Mouse (Mus musculus) embryonic facial prominence, embryonic 14.5 days (tissue): Measurements from ENCODE around the gene Shc1. TPM values are rescaled to one million over a fixed set of nuclear protein-coding genes. Genes with fewer than 3 reads are reported as not detected.

ENCODE experiments used
- ATAC-seq: fragments of 200-750 bp; cut with Nextera tagmentation; 2 replicates; pipeline ENCODE4 v1.8.0; 2017; ENCODE audit warnings: low read depth, moderate number of reproducible peaks, moderate TSS enrichment
- DNase-seq: peaks from one replicate; pipeline ENCODE4 v3.0.0-alpha.2; 2015; ENCODE audit warnings: low spot score
- H3K27ac ChIP-seq: fragments of 300-500 bp; sonication (generic); replicated peaks from 2 replicates; pipeline ENCODE4 v1.5.1; 2014; ENCODE audit warnings: low read depth, mild to moderate bottlenecking, low read length, moderate library complexity
- H3K27me3 ChIP-seq: fragments of 300-500 bp; sonication (generic); replicated peaks from 2 replicates; pipeline ENCODE4 v1.6.1; 2014; ENCODE audit warnings: low read length; ENCODE audit not compliant: control insufficient read depth, insufficient read depth
- H3K36me3 ChIP-seq: fragments of 300-500 bp; sonication (generic); 2 replicates; pipeline ENCODE4 v1.6.1; 2014; ENCODE audit warnings: low read length, mixed read lengths; ENCODE audit not compliant: control insufficient read depth, insufficient read depth
- H3K4me1 ChIP-seq: fragments of 300-500 bp; sonication (generic); 2 replicates; pipeline ENCODE4 v1.6.1; 2014; ENCODE audit warnings: antibody characterized with exemption, low read length; ENCODE audit not compliant: control insufficient read depth, insufficient read depth
- H3K4me2 ChIP-seq: fragments of 300-500 bp; sonication (generic); 2 replicates; pipeline ENCODE4 v1.6.1; 2014; ENCODE audit warnings: low read depth, mild to moderate bottlenecking, low read length, moderate library complexity, mixed read lengths
- H3K4me3 ChIP-seq: fragments of 300-500 bp; sonication (generic); 2 replicates; pipeline ENCODE4 v1.5.1; 2014; ENCODE audit warnings: low read depth, mild to moderate bottlenecking, low read length
- H3K9ac ChIP-seq: fragments of 300-500 bp; sonication (generic); 2 replicates; pipeline ENCODE4 v1.6.1; 2014; ENCODE audit warnings: low read depth, mild to moderate bottlenecking, low read length, moderate library complexity, mixed read lengths
- H3K9me3 ChIP-seq: fragments of 300-500 bp; sonication (generic); 2 replicates; pipeline ENCODE4 v1.6.1; 2016; ENCODE audit warnings: low read length; ENCODE audit not compliant: control insufficient read depth
- WGBS: fragments of 180-500 bp; shearing (Covaris S2); extraction: QIAGEN DNeasy Blood & Tissue Kit; methylation state at CpG from one replicate; pipeline ENCODE4 v1.1.7; 2014; 5-methylcytosine and 5-hydroxymethylcytosine counted together
- polyA plus RNA-seq: library from polyadenylated mRNA; unstranded; fragments of >200 nt; fragmentation: Nextera tagmentation; extraction: Ambion mirVana; gene quantifications from 2 replicates; pipeline ENCODE4 v1.2.1, GENCODE M21; 2014

Shc1 gene
- 74.0 and 75.2 TPM in 2 replicates for polyA plus RNA-seq

GRCm38 (mm10) chr3:89418170-89418860 lies at the start of gene Shc1, which contains the start of gene Cks1b:
Shc1 (plus strand) TSS chr3:89418443.
Cks1b (minus strand) TSS chr3:89418383.
- ATAC-seq (peak; percentile 94), DNase-seq (peak; percentile 100)
- peak within 1 kb of the TSS; percentile 75 for H3K9ac ChIP-seq
- H3K4me1 ChIP-seq = peaks cover 32% of the 10 kb centered on the region
- no peaks in the 10 kb centered on the region for H3K9me3 ChIP-seq
- H3K27ac ChIP-seq = peak within 1 kb of the TSS; percentile 98
- H3K36me3 ChIP-seq = peaks cover 27% of the 10 kb centered on the region
- H3K4me2 ChIP-seq = peak within 1 kb of the TSS; percentile 88
- H3K4me3 ChIP-seq = peak within 1 kb of the TSS; percentile 55
- no peaks in the 10 kb centered on the region for H3K27me3 ChIP-seq
- under 1% methylated on average over 30 of the region's 39 CpGs for WGBS

DNA sequence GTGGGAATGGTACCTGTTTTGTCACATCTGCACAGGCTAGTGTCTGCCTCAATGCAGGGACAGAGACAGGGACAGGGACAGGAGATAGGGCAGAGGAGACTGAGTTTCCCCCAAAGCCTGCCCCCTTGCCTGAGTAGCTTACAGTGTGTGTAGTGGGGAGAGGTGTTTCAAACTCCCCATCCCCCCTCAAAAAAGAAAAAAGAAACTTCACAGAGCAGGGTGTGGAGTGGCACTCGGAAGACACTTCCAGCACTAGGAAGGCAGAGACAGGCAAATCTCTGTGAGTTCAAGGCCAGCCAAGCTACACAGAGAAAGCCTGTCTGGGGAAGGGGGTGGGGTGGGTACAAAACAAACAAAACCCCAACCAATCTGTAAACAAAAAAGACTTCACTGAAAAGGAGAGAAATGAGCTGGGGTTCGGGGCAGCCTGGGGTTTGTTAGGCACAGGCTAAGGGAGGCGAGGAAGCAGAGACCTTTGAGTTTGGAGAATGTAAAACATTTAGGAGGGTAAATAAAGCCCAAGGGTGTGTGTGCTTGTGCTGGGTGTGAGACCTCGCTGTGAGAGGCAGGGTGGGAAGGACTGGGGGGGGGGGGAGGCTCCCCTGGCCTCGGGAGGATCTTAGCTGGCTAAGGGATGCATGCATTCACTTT lies 44.5 kb upstream of the Shc1 start:
- no peak overlapping the region for H3K4me2 ChIP-seq
- H3K4me1 ChIP-seq = no peaks in the 10 kb centered on the region
- no peak overlapping the region for H3K27ac ChIP-seq
- 41% methylated on average over 5 of the region's 5 CpGs for WGBS
- H3K9me3 ChIP-seq = no peaks in the 10 kb centered on the region
- no peaks in the 10 kb centered on the region for H3K36me3 ChIP-seq
- no peaks in the 10 kb centered on the region for H3K27me3 ChIP-seq
- H3K4me3 ChIP-seq = no peak overlapping the region
- no peak overlapping the region for H3K9ac ChIP-seq
- ATAC-seq (no peak), DNase-seq (no peak)

DNA sequence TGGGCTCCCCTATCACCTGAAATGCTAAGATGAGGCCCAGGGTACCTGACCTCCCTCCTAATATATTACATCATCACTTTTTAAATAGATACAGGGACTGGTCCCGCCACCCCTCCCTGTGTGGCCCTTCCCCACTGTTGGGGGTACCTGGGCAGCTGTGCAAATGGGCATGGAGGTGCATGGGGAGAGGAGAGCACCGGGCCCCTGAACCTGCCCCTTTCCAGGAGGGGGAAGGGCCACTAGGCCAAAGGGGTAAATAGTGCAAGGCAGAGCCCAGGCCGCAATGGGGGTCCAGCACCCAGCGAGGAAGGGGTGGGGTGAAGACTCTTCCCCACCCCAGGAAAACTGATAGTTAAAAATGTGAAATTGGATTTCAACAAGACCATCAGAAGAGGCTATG lies 40.4 kb upstream of the Shc1 start:
- H3K36me3 ChIP-seq = 0 out of 2 replicates have a peak, but pooled peaks cover 5% of the 10 kb centered on the region
- H3K4me3 ChIP-seq = no peak overlapping the region
- no peak overlapping the region for H3K27ac ChIP-seq
- H3K4me2 ChIP-seq = peak overlapping the region; percentile 60
- no peaks in the 10 kb centered on the region for H3K27me3 ChIP-seq
- peak overlapping the region; percentile 66; the same call in 1 of the 2 replicates for H3K9ac ChIP-seq
- DNase-seq (no peak), ATAC-seq (peak; percentile 1; the same call in 1 of the 2 replicates)
- H3K9me3 ChIP-seq = no peaks in the 10 kb centered on the region
- no peaks in the 10 kb centered on the region for H3K4me1 ChIP-seq
- WGBS = 74% methylated on average over 4 of the region's 4 CpGs

- Histone ChIP-seq H3K36me3 (0 out of 2 replicates have a peak, but pooled peaks cover 5% of the 10 kb centered on the region), H3K9me3 (no peaks in the 10 kb centered on the region), H3K9ac (peak overlapping the region; percentile 66), H3K4me3 (peak overlapping the region; percentile 45), H3K27me3 (no peaks in the 10 kb centered on the region), H3K4me1 (no peaks in the 10 kb centered on the region), H3K4me2 (peak overlapping the region; percentile 60), H3K27ac (peak overlapping the region; percentile 45)
- ATAC-seq = peak; percentile 89
- 2% methylated on average over 13 of the region's 29 CpGs for WGBS
- DNase-seq = peak; percentile 88
Measured at GRCm38 (mm10) chr3:89378394-89379067, 39.7 kb upstream of the Shc1 start.

GRCm38 (mm10) chr3:89379388-89380131 lies 38.7 kb upstream of the Shc1 start:
- H3K4me1 ChIP-seq = no peaks in the 10 kb centered on the region
- peak overlapping the region; percentile 66; the same call in 1 of the 2 replicates for H3K9ac ChIP-seq
- H3K36me3 ChIP-seq = 0 out of 2 replicates have a peak, but pooled peaks cover 5% of the 10 kb centered on the region
- no peak overlapping the region for H3K27ac ChIP-seq
- ATAC-seq (no peak), DNase-seq (no peak)
- H3K9me3 ChIP-seq = no peaks in the 10 kb centered on the region
- no peaks in the 10 kb centered on the region for H3K27me3 ChIP-seq
- WGBS = 84% methylated on average over 30 of the region's 31 CpGs
- H3K4me2 ChIP-seq = peak overlapping the region; percentile 60; the same call in 1 of the 2 replicates
- H3K4me3 ChIP-seq = no peak overlapping the region

- Histone ChIP-seq H3K4me2 (no peak overlapping the region), H3K4me1 (0 out of 2 replicates have a peak, but pooled peaks cover 3% of the 10 kb centered on the region), H3K9ac (no peak overlapping the region), H3K27ac (no peak overlapping the region), H3K4me3 (no peak overlapping the region), H3K9me3 (no peaks in the 10 kb centered on the region), H3K27me3 (no peaks in the 10 kb centered on the region), H3K36me3 (0 out of 2 replicates have a peak, but pooled peaks cover 5% of the 10 kb centered on the region)
- no peak for DNase-seq
- no peak for ATAC-seq
- 94% methylated on average over 14 of the region's 14 CpGs for WGBS
Measured at GRCm38 (mm10) chr3:89380291-89380690, 38.0 kb upstream of the Shc1 start.

GRCm38 (mm10) chr3:89380711-89381110 lies 37.5 kb upstream of the Shc1 start:
- H3K4me3 ChIP-seq = no peak overlapping the region
- no peaks in the 10 kb centered on the region for H3K27me3 ChIP-seq
- no peak overlapping the region for H3K4me2 ChIP-seq
- WGBS = 90% methylated on average over 17 of the region's 18 CpGs
- H3K4me1 ChIP-seq = 0 out of 2 replicates have a peak, but pooled peaks cover 8% of the 10 kb centered on the region
- no peaks in the 10 kb centered on the region for H3K9me3 ChIP-seq
- 0 out of 2 replicates have a peak, but pooled peaks cover 5% of the 10 kb centered on the region for H3K36me3 ChIP-seq
- no peak overlapping the region for H3K27ac ChIP-seq
- ATAC-seq (no peak), DNase-seq (no peak)
- H3K9ac ChIP-seq = no peak overlapping the region

DNA sequence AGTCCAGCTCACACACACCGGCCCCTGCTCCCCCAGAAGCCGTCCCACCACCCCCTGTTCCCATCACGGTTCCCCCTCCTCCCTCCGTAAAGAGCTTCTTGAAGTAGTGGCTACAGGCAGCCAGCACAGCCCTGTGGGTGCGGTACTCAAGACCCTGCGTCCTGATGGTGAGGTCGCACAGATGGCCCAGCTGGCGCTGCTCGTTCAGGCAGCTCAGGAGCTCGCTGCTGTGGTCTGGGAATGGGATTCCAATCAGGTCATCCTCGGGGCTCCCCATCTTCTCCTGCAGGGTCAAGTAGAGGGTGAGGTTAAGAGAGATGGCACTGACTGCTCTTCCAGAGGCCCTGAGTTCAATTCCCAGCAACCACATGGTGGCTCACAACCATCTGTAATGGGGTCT lies 37.0 kb upstream of the Shc1 start:
- Histone ChIP-seq H3K4me1 (0 out of 2 replicates have a peak, but pooled peaks cover 8% of the 10 kb centered on the region), H3K9ac (no peak overlapping the region), H3K4me2 (no peak overlapping the region), H3K27ac (no peak overlapping the region), H3K4me3 (no peak overlapping the region), H3K9me3 (no peaks in the 10 kb centered on the region), H3K27me3 (no peaks in the 10 kb centered on the region), H3K36me3 (0 out of 2 replicates have a peak, but pooled peaks cover 5% of the 10 kb centered on the region)
- no peak for DNase-seq
- no peak for ATAC-seq
- WGBS = 80% methylated on average over 11 of the region's 11 CpGs
